Mouse (Mus musculus) heart, postnatal 0 days (tissue): ENCODE data around the gene Ppm1l. TPM values are rescaled to one million over a fixed set of nuclear protein-coding genes. Genes with fewer than 3 reads are reported as not detected.

ENCODE experiments used
- ATAC-seq: fragments of 200-750 bp; cut with Nextera tagmentation; 2 replicates; pipeline ENCODE4 v1.8.0; 2017; ENCODE audit warnings: low read depth, moderate number of reproducible peaks, moderate library complexity; ENCODE audit not compliant: insufficient read depth
- DNase-seq: peaks from one replicate; pipeline ENCODE4 v3.0.0-alpha.2; 2016; ENCODE audit warnings: low spot score
- H3K27ac ChIP-seq: fragments of 300-500 bp; sonication (generic); 2 replicates; pipeline ENCODE4 v1.5.1; 2014; ENCODE audit warnings: low read depth, mild to moderate bottlenecking
- H3K27me3 ChIP-seq: fragments of 300-500 bp; sonication (generic); 2 replicates; pipeline ENCODE4 v1.6.1; 2014; ENCODE audit warnings: low read length, mixed read lengths; ENCODE audit not compliant: control insufficient read depth, insufficient read depth
- H3K36me3 ChIP-seq: fragments of 300-500 bp; sonication (generic); replicated peaks from 2 replicates; pipeline ENCODE4 v1.6.1; 2014; ENCODE audit warnings: low read length, mixed read lengths; ENCODE audit not compliant: control insufficient read depth, insufficient read depth
- H3K4me1 ChIP-seq: fragments of 300-500 bp; sonication (generic); 2 replicates; pipeline ENCODE4 v1.6.1; 2014; ENCODE audit warnings: antibody characterized with exemption; ENCODE audit not compliant: control insufficient read depth, insufficient read depth
- H3K4me2 ChIP-seq: fragments of 300-500 bp; sonication (generic); 2 replicates; pipeline ENCODE4 v1.6.1; 2014; ENCODE audit warnings: low read depth, mild to moderate bottlenecking, low read length, moderate library complexity
- H3K4me3 ChIP-seq: fragments of 300-500 bp; sonication (generic); 2 replicates; pipeline ENCODE4 v1.5.1; 2014; ENCODE audit warnings: low read depth, low read length
- H3K9ac ChIP-seq: fragments of 300-500 bp; sonication (generic); replicated peaks from 2 replicates; pipeline ENCODE4 v1.6.1; 2014; ENCODE audit warnings: low read depth, low read length, mixed read lengths
- H3K9me3 ChIP-seq: fragments of 300-500 bp; sonication (generic); replicated peaks from 2 replicates; pipeline ENCODE4 v1.6.1; 2016; ENCODE audit warnings: low read length; ENCODE audit not compliant: control insufficient read depth
- CTCF ChIP-seq: IDR thresholded peaks from 2 replicates; pipeline ENCODE4 v1.5.1; 2016; ENCODE audit warnings: antibody characterized with exemption, control low read depth, low read depth
- EP300 ChIP-seq: IDR thresholded peaks from 2 replicates; pipeline ENCODE4 v1.6.1; 2016; ENCODE audit warnings: antibody characterized with exemption, low read depth
- WGBS: fragments of 180-500 bp; shearing (Covaris S2); extraction: QIAGEN DNeasy Blood & Tissue Kit; methylation state at CpG from one replicate; pipeline ENCODE4 v1.1.7; 2014; 5-methylcytosine and 5-hydroxymethylcytosine counted together
- polyA plus RNA-seq: library from polyadenylated mRNA; unstranded; fragments of >200 nt; fragmentation: Nextera tagmentation; extraction: Ambion mirVana; gene quantifications from 2 replicates; pipeline ENCODE4 v1.2.1, GENCODE M21; 2015
- total RNA-seq: library from RNA; depleted of rRNA; stranded (reverse); fragments of >200 nt; gene quantifications from 2 replicates; pipeline ENCODE4 v1.2.3, GENCODE M21; 2014; ENCODE audit warnings: low replicate concordance

Gene Ppm1l
- total and polyA plus RNA-seq, 2 experiments from 2014 or later = 8.7 to 13.8 TPM

GRCm38 (mm10) chr3:69348197-69348920 is 31.7 kb downstream of the Ppm1l start:
- Histone ChIP-seq H3K9me3 (no peaks in the 10 kb centered on the region), H3K27ac (no peak overlapping the region), H3K27me3 (no peaks in the 10 kb centered on the region), H3K4me1 (peaks cover 20% of the 10 kb centered on the region), H3K9ac (no peak overlapping the region), H3K4me2 (no peak overlapping the region), H3K36me3 (no peaks in the 10 kb centered on the region), H3K4me3 (no peak overlapping the region)
- WGBS = 67% methylated on average over 11 of the region's 11 CpGs
- no peak for DNase-seq
- TF ChIP-seq CTCF (no peak), EP300 (no peak)
- ATAC-seq = no peak

- TF ChIP-seq EP300 (no peak), CTCF (no peak)
- ATAC-seq (no peak), DNase-seq (no peak)
- Histone ChIP-seq H3K4me1 (peaks cover 17% of the 10 kb centered on the region), H3K27ac (no peak overlapping the region), H3K9ac (no peak overlapping the region), H3K4me3 (no peak overlapping the region), H3K27me3 (no peaks in the 10 kb centered on the region), H3K36me3 (no peaks in the 10 kb centered on the region), H3K9me3 (no peaks in the 10 kb centered on the region), H3K4me2 (no peak overlapping the region)
- WGBS = 76% methylated on average over 4 of the region's 4 CpGs
Observed at GRCm38 (mm10) chr3:69348921-69349237, 32.2 kb downstream of the Ppm1l start.

GRCm38 (mm10) chr3:69349973-69350372 is 33.3 kb downstream of the Ppm1l start:
- Histone ChIP-seq H3K27ac (no peak overlapping the region), H3K27me3 (no peaks in the 10 kb centered on the region), H3K4me1 (peaks cover 17% of the 10 kb centered on the region), H3K9ac (no peak overlapping the region), H3K9me3 (no peaks in the 10 kb centered on the region), H3K4me3 (no peak overlapping the region), H3K36me3 (no peaks in the 10 kb centered on the region), H3K4me2 (no peak overlapping the region)
- ATAC-seq (no peak), DNase-seq (no peak)
- TF ChIP-seq EP300 (no peak), CTCF (no peak)
- WGBS = 90% methylated on average over 6 of the region's 6 CpGs

- WGBS = 34% methylated on average over 1 of the region's 1 CpGs
Observed at GRCm38 (mm10) chr3:69352194-69352593, 35.5 kb downstream of the Ppm1l start.

GRCm38 (mm10) chr3:69354681-69355080 is 38.0 kb downstream of the Ppm1l start:
- peak; percentile 21 for DNase-seq
- H3K4me2 ChIP-seq = no peak overlapping the region
- H3K4me1 ChIP-seq = peaks cover 11% of the 10 kb centered on the region; the same call in 1 of the 2 replicates
- H3K27ac ChIP-seq = no peak overlapping the region
- no peak overlapping the region for H3K9ac ChIP-seq
- H3K36me3 ChIP-seq = no peaks in the 10 kb centered on the region
- no peak overlapping the region for H3K4me3 ChIP-seq
- WGBS = 48% methylated on average over 2 of the region's 2 CpGs
- peak; percentile 55 for ATAC-seq
- no peaks in the 10 kb centered on the region for H3K27me3 ChIP-seq
- H3K9me3 ChIP-seq = no peaks in the 10 kb centered on the region
- TF ChIP-seq EP300 = no peak
- no peak for TF ChIP-seq CTCF

More at GRCm38 (mm10) chr3:69352194-69352593, 35.5 kb downstream of the Ppm1l start:
- Histone ChIP-seq H3K27ac (no peak overlapping the region), H3K9ac (no peak overlapping the region), H3K4me1 (peaks cover 12% of the 10 kb centered on the region), H3K27me3 (no peaks in the 10 kb centered on the region), H3K4me3 (no peak overlapping the region), H3K9me3 (no peaks in the 10 kb centered on the region), H3K36me3 (no peaks in the 10 kb centered on the region), H3K4me2 (peak overlapping the region; percentile 18; the same call in 1 of the 2 replicates)
- ATAC-seq (no peak), DNase-seq (peak; percentile 42)
- TF ChIP-seq CTCF = no peak
- 0 out of 2 replicates have a peak, but pooled peaks have one; percentile 25 for TF ChIP-seq EP300

- 73% methylated on average over 7 of the region's 7 CpGs for WGBS
- no peaks in the 10 kb centered on the region for H3K36me3 ChIP-seq
- no peak overlapping the region for H3K9ac ChIP-seq
- no peak for TF ChIP-seq CTCF
- TF ChIP-seq EP300 = no peak
- ATAC-seq (no peak), DNase-seq (no peak)
- no peak overlapping the region for H3K4me2 ChIP-seq
- H3K27ac ChIP-seq = no peak overlapping the region
- no peaks in the 10 kb centered on the region for H3K9me3 ChIP-seq
- H3K27me3 ChIP-seq = no peaks in the 10 kb centered on the region
- H3K4me1 ChIP-seq = peaks cover 11% of the 10 kb centered on the region; the same call in 1 of the 2 replicates
- H3K4me3 ChIP-seq = no peak overlapping the region
Observed at GRCm38 (mm10) chr3:69356078-69356665, 39.5 kb downstream of the Ppm1l start.
